Mouse (Mus musculus): ENCODE measurements around the gene Prkrip1. TPM values are rescaled to one million over a fixed set of nuclear protein-coding genes. Genes with fewer than 3 reads are reported as not detected.
A peak's percentile ranks its signal among the peaks of the same experiment; 100 is the strongest.

Prkrip1 gene
- polyA plus RNA-seq, 1 experiment from 2014 or later: 51.3 TPM

DNA sequence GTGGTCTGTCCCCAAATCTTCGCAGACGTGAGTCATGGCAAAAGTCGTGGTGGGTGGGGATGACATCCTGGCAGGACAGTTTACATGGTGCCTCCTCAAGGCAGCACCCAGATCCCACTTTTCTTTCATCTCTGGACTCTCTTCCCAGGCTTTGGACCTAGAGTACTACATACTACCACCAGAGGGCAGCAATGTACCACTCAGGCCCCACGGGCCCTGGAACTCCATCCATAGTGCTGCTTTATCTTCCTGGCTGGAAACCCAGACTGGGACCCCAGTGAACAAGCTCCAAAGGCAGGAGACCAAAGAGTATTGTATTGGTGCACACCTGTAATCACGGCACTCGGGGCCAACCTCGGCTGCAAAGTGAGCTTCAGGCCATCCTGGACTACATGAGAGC, 3.1 kb upstream of the Prkrip1 start:
- WGBS: 33% methylated on average over 7 of the region's 7 CpGs
- no peak overlapping the region for H3K4me3 ChIP-seq (replicated peaks)
- ATAC-seq (replicated peaks; ENCODE audit: low FRiP score): 0 out of 2 replicates have a peak, but pooled peaks have one; percentile 37

DNA sequence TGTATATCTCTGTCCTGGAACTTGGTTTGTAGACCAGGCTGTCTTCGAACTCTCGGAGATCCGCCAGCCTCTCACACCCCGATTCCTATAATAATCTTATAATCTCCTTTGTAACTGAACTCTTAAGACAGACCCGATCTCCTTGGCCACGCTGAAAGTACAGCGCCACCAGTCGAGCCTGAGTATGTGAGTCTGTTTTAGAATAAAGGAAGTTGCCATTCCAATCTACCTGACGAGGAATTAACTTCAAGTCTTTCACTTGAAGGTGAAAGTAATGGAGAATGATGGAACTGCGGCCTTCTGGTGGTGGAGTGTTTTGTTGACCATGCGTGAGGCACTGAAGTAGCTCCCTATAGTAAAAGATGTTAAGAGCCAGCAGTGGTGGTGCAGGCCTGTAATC, 763 bp upstream of the Prkrip1 start:
- H3K4me2 ChIP-seq: peak overlapping the region; percentile 82
- peaks cover 27% of the 10 kb centered on the region for H3K36me3 ChIP-seq
- peak overlapping the region; percentile 21; the same call in 1 of the 2 replicates for H3K9ac ChIP-seq
- 26% methylated on average over 11 of the region's 11 CpGs for WGBS
- ATAC-seq (replicated peaks; ENCODE audit: low FRiP score): no peak
- H3K4me1 ChIP-seq: peaks cover 15% of the 10 kb centered on the region
- peak overlapping the region; percentile 88 for H3K27ac ChIP-seq
- H3K27me3 ChIP-seq: no peaks in the 10 kb centered on the region
- no peaks in the 10 kb centered on the region; the same call in 1 of the 2 replicates for H3K9me3 ChIP-seq (replicated peaks)
- H3K4me3 ChIP-seq (replicated peaks): peak overlapping the region; percentile 93

More for the DNA sequence above, 3.1 kb upstream of the Prkrip1 start:
- H3K9ac ChIP-seq: no peak overlapping the region
- peaks cover 4% of the 10 kb centered on the region for H3K36me3 ChIP-seq
- H3K4me2 ChIP-seq: no peak overlapping the region
- no peak overlapping the region for H3K27ac ChIP-seq
- no peaks in the 10 kb centered on the region; the same call in 1 of the 2 replicates for H3K9me3 ChIP-seq (replicated peaks)
- H3K4me1 ChIP-seq: peaks cover 15% of the 10 kb centered on the region
- no peaks in the 10 kb centered on the region for H3K27me3 ChIP-seq

DNA sequence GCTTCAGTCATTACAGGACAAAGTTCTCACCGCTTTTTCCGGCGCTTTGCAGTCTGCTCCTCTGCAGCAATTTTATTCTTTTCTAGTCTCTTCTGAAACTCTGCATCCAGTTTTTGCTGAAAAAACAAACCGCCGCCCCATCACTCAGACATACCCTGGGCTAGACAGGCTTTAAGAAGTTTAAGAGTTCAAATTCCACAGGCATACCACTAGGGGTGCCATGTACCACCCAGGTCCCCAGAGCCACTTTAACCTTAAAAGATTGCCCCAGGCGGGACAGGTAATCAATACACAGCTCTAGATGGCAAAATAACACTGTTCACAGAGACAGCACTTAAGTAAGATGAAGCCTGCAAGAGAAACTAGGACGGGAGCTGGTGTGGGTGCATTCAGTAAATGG, 6.9 kb downstream of the Prkrip1 start:
- Histone ChIP-seq H3K9ac (no peak overlapping the region), H3K4me3 (replicated peaks) (no peak overlapping the region), H3K9me3 (replicated peaks) (no peaks in the 10 kb centered on the region), H3K36me3 (peaks cover 96% of the 10 kb centered on the region), H3K27me3 (no peaks in the 10 kb centered on the region), H3K4me2 (no peak overlapping the region), H3K4me1 (no peaks in the 10 kb centered on the region), H3K27ac (no peak overlapping the region)
- no peak for ATAC-seq (replicated peaks; ENCODE audit: low FRiP score)
- 88% methylated on average over 7 of the region's 7 CpGs for WGBS

DNA sequence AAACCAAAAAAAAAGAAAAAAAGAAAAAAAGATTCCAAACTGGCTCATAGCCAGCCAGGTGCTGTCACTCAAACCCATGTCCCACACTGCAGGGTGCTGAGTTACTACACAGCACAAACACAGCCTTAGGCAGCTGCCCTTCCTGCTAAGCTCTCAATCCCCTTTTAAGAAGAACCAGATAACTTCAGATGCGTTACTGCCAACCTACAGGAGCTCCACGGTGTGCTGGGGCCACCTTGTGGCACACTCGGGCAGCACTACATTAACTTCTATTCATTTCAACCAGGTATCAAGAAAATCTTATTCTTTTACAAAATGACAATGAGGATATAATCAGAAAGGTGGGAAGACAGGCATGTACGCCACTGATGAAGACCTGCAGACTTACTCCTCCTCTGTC, 12.0 kb downstream of the Prkrip1 start:
- Histone ChIP-seq H3K9ac (no peak overlapping the region), H3K4me1 (no peaks in the 10 kb centered on the region), H3K27me3 (no peaks in the 10 kb centered on the region), H3K36me3 (peaks cover 92% of the 10 kb centered on the region), H3K9me3 (replicated peaks) (no peaks in the 10 kb centered on the region), H3K4me2 (no peak overlapping the region), H3K27ac (no peak overlapping the region), H3K4me3 (replicated peaks) (no peak overlapping the region)
- ATAC-seq (replicated peaks; ENCODE audit: low FRiP score): no peak
- WGBS: 39% methylated on average over 4 of the region's 4 CpGs

DNA sequence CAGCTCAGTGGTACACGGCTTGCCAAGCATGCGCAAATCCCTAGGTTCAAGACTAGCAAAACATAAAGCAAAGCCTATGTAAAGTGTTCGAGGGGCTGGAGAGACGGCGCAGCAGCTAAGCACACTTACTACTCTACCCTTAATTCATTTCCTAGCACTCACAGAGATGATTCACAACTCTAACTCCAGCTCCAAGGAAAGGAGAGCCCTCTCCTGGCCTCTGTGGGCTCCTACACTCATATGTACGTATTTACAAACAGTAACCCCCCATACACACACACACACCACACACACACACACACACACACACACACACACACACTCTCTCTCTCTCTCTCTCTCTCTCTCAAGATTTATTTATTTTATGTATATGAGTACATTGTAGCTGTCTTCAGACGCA, 15.0 kb downstream of the Prkrip1 start:
- Histone ChIP-seq H3K4me3 (replicated peaks) (no peak overlapping the region), H3K9me3 (replicated peaks) (no peaks in the 10 kb centered on the region), H3K36me3 (peaks cover 93% of the 10 kb centered on the region), H3K4me2 (no peak overlapping the region), H3K9ac (no peak overlapping the region), H3K27me3 (no peaks in the 10 kb centered on the region), H3K27ac (no peak overlapping the region), H3K4me1 (0 out of 2 replicates have a peak, but pooled peaks cover 3% of the 10 kb centered on the region)
- 90% methylated on average over 7 of the region's 7 CpGs for WGBS
- no peak for ATAC-seq (replicated peaks; ENCODE audit: low FRiP score)

DNA sequence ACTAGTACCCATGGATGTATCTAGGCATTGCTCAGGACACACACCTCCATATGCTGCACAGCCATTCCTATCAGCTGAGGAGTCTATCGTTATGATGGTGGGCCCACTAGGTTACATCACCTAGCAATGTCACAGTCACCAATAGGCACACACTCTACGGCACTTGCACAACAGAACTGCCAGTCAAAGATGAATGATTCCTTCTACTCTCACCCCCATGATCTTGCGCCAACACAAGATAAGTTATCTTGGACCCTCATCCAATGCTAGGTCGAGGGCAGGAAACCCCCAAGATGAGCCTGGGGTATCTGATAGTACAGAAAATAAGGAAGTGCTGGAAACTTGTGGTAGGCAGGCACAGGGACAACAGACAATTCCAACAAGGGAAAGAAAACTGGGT, 15.9 kb downstream of the Prkrip1 start:
- 90% methylated on average over 4 of the region's 4 CpGs for WGBS
- no peak for ATAC-seq (replicated peaks; ENCODE audit: low FRiP score)
- H3K9ac ChIP-seq: no peak overlapping the region
- peaks cover 93% of the 10 kb centered on the region for H3K36me3 ChIP-seq
- no peak overlapping the region for H3K4me3 ChIP-seq (replicated peaks)
- H3K27ac ChIP-seq: no peak overlapping the region
- H3K9me3 ChIP-seq (replicated peaks): no peaks in the 10 kb centered on the region
- no peak overlapping the region for H3K4me2 ChIP-seq
- no peaks in the 10 kb centered on the region for H3K27me3 ChIP-seq
- 0 out of 2 replicates have a peak, but pooled peaks cover 3% of the 10 kb centered on the region for H3K4me1 ChIP-seq

DNA sequence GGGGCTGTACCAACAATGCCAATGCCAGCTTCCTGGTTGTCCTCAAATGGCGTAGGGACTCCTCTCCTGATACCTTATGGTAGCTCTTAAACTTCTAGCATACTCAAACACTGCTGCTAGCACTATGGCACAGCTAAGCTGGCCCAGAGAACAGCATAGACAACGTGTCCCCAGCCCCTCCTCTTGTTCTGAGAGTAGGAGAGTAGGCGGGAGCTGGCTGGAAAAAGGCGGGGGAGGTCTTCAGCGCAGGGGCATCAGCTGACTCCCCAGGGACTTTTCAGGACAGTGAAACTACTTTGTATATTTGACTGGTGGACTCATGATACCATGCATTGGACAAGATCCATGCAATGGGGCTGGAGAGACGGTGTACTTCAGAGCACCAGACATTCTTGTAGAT, 16.7 kb downstream of the Prkrip1 start:
- WGBS: 90% methylated on average over 6 of the region's 6 CpGs
- no peak overlapping the region for H3K4me3 ChIP-seq (replicated peaks)
- no peak overlapping the region for H3K9ac ChIP-seq
- peaks cover 90% of the 10 kb centered on the region for H3K36me3 ChIP-seq
- no peaks in the 10 kb centered on the region for H3K27me3 ChIP-seq
- H3K4me1 ChIP-seq: 0 out of 2 replicates have a peak, but pooled peaks cover 3% of the 10 kb centered on the region
- no peak overlapping the region for H3K4me2 ChIP-seq
- no peaks in the 10 kb centered on the region for H3K9me3 ChIP-seq (replicated peaks)
- H3K27ac ChIP-seq: no peak overlapping the region
- ATAC-seq (replicated peaks; ENCODE audit: low FRiP score): no peak

DNA sequence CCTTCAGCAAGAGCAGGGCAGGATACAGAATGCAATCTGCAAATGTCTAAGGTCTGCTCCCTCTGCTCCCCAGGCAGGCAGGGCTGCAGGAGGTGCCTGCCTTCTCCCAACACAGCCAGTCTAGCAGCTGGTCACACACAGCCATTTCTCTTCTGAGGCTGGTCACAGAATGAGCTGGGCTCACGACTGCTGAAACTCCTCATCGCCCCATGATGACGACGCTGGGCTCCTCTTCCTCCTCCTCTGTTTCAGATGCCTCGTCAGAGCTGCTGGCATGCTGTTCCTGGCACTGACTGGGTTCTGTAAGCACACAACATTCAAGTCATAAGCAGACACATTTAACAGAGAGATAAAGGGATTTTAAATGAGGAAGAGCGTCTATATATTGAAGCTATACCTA, 17.6 kb downstream of the Prkrip1 start:
- H3K4me2 ChIP-seq: no peak overlapping the region
- H3K27ac ChIP-seq: no peak overlapping the region
- 91% methylated on average over 6 of the region's 6 CpGs for WGBS
- no peak overlapping the region for H3K9ac ChIP-seq
- peaks cover 85% of the 10 kb centered on the region for H3K36me3 ChIP-seq
- H3K9me3 ChIP-seq (replicated peaks): no peaks in the 10 kb centered on the region
- no peak overlapping the region for H3K4me3 ChIP-seq (replicated peaks)
- 0 out of 2 replicates have a peak, but pooled peaks cover 3% of the 10 kb centered on the region for H3K4me1 ChIP-seq
- no peaks in the 10 kb centered on the region for H3K27me3 ChIP-seq
- no peak for ATAC-seq (replicated peaks; ENCODE audit: low FRiP score)

DNA sequence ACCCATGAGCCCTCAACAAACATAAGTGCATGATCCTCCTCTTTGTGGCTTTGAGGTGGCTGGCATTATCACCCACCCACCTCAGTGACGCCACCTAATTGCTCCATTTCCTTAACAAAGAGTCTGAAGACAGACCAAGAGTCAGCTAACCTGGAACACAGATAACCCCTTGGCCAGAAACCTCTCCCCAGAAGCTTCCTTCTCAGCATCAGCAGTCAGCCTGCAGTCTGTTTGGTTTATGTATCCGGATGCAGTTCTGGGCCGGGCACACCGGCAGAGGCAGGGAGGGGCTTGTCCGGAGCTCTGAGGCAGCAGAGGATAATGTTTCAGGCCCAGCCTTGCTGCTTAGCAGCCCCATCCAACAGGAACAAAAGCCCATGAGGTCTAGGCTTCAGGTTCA, 19.2 kb downstream of the Prkrip1 start:
- no peaks in the 10 kb centered on the region for H3K9me3 ChIP-seq (replicated peaks)
- H3K27ac ChIP-seq: 0 out of 2 replicates have a peak overlapping the region, but pooled peaks have one; percentile 6
- H3K4me3 ChIP-seq (replicated peaks): no peak overlapping the region
- peaks cover 69% of the 10 kb centered on the region for H3K36me3 ChIP-seq
- H3K9ac ChIP-seq: no peak overlapping the region
- WGBS: 46% methylated on average over 5 of the region's 5 CpGs
- no peaks in the 10 kb centered on the region for H3K27me3 ChIP-seq
- H3K4me2 ChIP-seq: no peak overlapping the region
- 0 out of 2 replicates have a peak, but pooled peaks cover 3% of the 10 kb centered on the region for H3K4me1 ChIP-seq
- ATAC-seq (replicated peaks; ENCODE audit: low FRiP score): no peak

DNA sequence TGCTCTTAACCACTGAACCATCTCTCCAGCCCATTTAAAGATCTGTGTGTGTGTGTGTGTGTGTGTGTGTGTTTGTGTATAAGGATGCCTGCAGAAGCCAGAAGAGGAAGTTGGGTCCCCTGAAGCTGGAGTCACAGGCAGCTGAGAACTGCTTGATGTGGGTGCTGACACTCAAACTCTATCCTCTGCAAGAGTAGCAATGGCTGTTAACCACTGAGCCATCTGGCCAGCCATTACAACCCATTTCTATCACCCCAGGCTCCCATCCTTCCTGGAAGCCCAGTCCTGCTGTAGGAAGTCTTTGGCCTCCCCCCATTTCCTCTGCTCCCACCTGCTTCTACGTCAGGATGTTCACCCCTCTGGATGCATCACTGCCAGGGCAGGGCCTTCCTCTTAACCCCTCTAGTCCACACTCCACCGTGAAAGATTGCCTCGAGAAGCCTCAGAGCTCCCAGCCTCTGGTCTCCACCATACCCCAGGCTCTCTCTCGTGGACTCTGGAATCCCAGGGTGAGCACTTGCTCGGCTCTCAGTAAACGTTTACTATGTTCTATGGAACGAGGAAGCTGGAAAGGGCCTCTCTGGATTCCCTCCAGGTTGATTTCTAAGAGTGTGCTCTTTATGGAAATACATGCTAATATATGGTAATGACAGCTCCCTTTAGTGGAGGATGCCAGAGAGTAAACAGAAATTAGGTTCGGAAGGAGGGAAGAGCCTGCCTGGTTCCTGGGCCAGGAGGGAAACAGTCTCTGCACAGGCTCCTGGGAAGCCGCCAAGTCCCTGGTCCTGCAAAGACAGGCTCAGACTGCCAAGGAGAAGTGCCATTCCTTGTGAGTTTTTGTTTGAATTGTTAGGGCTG, 24.9 kb downstream of the Prkrip1 start:
- H3K4me3 ChIP-seq (replicated peaks): no peak overlapping the region
- peaks cover 22% of the 10 kb centered on the region for H3K4me1 ChIP-seq
- no peak overlapping the region for H3K4me2 ChIP-seq
- no peak overlapping the region for H3K27ac ChIP-seq
- no peak for ATAC-seq (replicated peaks; ENCODE audit: low FRiP score)
- H3K27me3 ChIP-seq: no peaks in the 10 kb centered on the region
- H3K9ac ChIP-seq: no peak overlapping the region
- H3K36me3 ChIP-seq: peaks cover 12% of the 10 kb centered on the region
- no peaks in the 10 kb centered on the region for H3K9me3 ChIP-seq (replicated peaks)
- 49% methylated on average over 9 of the region's 9 CpGs for WGBS

DNA sequence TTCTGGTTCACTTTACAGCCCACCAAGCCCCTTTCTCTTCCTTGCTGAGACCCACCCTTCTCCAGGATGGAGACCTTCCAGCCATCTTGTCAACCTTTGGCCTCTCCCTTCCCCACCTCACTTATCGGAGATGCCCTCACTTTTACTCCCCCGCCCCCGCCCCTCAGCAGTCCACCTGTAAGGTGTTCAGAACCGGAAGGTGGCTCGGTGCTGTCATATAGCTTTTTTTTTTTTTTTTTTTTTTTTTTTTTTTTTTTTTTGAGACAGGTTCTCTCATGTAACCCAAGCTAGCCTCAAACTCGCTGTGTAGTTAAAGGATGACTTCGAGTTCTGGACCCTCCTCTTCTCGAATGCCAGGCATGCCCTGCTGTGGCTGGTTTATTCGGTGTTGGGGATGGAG, 25.8 kb downstream of the Prkrip1 start:
- Histone ChIP-seq H3K9me3 (replicated peaks) (0 out of 2 replicates have a peak, but pooled peaks cover 4% of the 10 kb centered on the region), H3K4me3 (replicated peaks) (no peak overlapping the region), H3K27me3 (no peaks in the 10 kb centered on the region), H3K36me3 (peaks cover 3% of the 10 kb centered on the region; the same call in 1 of the 2 replicates), H3K4me1 (peaks cover 22% of the 10 kb centered on the region), H3K27ac (no peak overlapping the region), H3K4me2 (no peak overlapping the region), H3K9ac (no peak overlapping the region)
- no peak for ATAC-seq (replicated peaks; ENCODE audit: low FRiP score)
- 77% methylated on average over 9 of the region's 9 CpGs for WGBS

All from kidney, embryonic 15.5 days (tissue).